Mouse (Mus musculus) lung, postnatal 0 days (tissue): Measurements from ENCODE around the gene Rps23.

Source experiments
- CTCF ChIP-seq: IDR thresholded peaks from 2 replicates; pipeline ENCODE4 v1.5.1; 2016; ENCODE audit warnings: antibody characterized with exemption, mild to moderate bottlenecking
- EP300 ChIP-seq: IDR thresholded peaks from 2 replicates; pipeline ENCODE4 v1.6.1; 2016; ENCODE audit warnings: antibody characterized with exemption, mild to moderate bottlenecking, control low read depth

- TF ChIP-seq EP300: no peak
- no peak for TF ChIP-seq CTCF
Observed at GRCm38 (mm10) chr13:90907376-90907775, 15.4 kb upstream of the Rps23 start.
